Mouse (Mus musculus) adrenal gland, postnatal 14 days (tissue): ENCODE measurements around the gene Gm12184. TPM values are rescaled to one million over a fixed set of nuclear protein-coding genes. Genes with fewer than 3 reads are reported as not detected.
"Not testable (repeated sequence)": the region's sequence is repeated elsewhere in the genome, so short reads cannot be mapped to it uniquely, and the experiment has no call there.

Experiments used
- DNase-seq: peaks from one replicate; pipeline ENCODE4 v3.0.0; 2021; ENCODE audit warnings: mixed read lengths
- long read RNA-seq, 2 experiments: library from polyadenylated mRNA; stranded (forward); transcript quantifications; one replicate each; pipeline ENCODE4 v2.0.0; 2021
- total RNA-seq: library from RNA; stranded (reverse); gene quantifications from 2 replicates; pipeline ENCODE4 v1.2.3, GENCODE M21; 2021

Gm12184 gene
- 2.3 and 3.5 TPM in 2 replicates for total RNA-seq
- long read RNA-seq, experiment 1, partial matches to known transcripts, result 0 of 4 reads
- long read RNA-seq, experiment 1, other reads (novel, unspliced or antisense), result 0 of 4 reads
- long read RNA-seq, experiment 2, partial matches to known transcripts, result 0 of 3 reads
- long read RNA-seq, experiment 2, other reads (novel, unspliced or antisense), result 0 of 3 reads

DNA sequence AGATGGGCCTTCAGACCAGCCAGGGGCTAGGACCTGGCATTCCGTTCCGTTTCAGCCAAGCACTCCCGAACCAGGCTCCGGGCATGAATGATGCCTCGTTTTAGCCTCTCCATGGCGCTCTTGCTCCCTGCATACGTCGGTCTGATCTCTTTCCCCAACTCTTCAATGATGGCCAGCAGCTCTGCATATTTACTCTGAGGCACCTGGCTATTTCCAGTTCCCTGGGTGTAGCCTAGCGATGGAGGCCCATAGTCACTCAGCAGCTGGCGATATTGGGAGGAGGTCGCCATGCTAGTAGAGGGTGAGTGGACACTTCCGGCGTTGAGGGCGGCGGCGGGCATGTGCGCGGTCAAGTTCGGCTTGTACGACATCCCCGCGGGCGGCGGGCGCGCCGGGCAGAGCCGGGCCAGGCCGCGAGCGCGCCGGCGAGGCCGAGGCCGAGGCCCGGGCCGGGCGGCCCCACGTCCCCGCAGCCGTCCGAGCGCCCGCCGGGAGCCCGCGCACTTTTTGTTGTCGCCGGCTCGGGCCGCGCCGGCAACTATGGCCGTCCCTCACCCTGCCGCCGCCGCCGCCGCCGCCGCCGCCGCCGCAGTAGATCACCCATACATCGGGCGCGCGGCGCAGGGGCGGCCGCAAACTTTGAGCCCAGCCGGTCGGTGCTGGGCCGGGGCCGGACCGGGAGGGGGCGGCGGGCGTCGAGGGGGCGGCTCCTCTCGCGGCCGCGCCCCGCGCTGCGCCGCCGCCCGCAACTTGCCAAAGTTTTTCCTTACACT is at the start of gene Gm12184, which contains the start of gene Trim7:
Gene Gm12184, minus strand, starts transcription at position 677 of the 773 bp plus-strand sequence.
Gene Trim7, plus strand, starts transcription at position 162 of the 773 bp plus-strand sequence.
- not testable (repeated sequence) for DNase-seq

GRCm38 (mm10) chr11:48875343-48875837 is 48.9 kb upstream of the Gm12184 start:
- not testable (repeated sequence) for DNase-seq

GRCm38 (mm10) chr11:48874465-48874864 is 48.0 kb upstream of the Gm12184 start:
- DNase-seq, result peak; percentile 65

DNA sequence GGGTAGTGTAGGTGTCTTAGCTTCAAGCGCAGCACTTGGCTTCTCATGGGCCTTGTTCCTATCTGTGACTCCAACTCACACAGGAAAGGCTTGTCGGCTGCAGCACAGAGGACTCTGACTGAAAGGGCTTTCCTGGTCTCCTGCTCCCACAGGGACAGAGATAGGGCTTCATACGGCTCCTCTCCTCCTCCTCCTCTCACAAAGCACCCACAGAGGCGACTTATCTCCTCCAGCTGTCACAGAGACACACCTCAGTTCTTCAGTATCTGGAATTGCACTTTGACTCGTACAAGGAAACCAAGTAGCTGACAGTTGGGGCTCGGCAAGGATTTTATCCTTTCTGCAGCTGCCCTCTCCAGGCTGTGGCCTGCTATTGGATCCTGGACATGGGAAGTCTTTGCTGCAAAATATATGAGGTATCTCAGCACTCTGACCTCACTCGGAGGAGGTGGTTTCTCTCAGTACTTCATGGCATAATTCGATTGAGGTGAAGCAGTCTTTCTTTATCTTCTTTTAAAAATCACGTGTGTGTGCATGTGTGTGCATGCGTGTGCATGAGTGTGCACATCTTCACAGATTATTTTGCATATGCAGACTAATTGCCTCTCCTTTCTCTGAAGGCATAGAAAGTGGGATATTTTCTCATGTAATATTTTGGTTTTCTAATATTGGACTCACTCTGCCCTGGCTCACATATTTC is 47.3 kb upstream of the Gm12184 start:
- DNase-seq, result no peak

- DNase-seq, result no peak
These were observed 46.3 kb upstream of the Gm12184 start for GRCm38 (mm10) chr11:48872695-48873300.

- DNase-seq, result peak; percentile 64
These were observed 45.5 kb upstream of the Gm12184 start for GRCm38 (mm10) chr11:48871817-48872541.

DNA sequence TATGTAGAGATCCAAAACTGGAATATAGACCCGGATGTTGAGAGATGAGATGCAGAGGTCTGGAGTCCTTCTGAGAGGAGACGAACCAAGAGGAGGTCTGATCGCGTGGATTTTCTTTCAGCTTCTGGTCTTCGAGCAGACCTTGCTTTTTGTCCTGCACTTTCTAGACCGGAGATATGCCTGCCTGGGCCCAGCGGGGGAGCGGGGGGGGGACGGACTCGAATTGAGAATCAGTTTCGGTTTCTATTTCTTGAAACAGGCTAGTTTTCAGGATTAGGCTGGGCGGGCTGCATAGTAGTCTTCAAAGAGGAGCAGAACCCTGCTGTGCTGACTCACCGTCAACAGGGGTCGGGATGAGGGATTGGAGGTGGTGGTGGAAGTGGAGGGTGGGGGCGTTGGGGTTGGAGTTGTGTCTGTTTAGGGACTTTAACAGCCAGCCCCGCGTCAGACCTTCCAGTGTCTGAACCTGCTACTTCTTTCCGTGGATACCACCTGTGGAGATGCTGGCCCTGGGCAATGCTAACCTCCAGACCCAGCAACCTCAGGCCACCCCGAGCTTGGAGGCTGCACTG is 44.8 kb upstream of the Gm12184 start, which contains the start of gene Irgm1:
Gene Irgm1, minus strand, starts transcription at position 483 of the 572 bp plus-strand sequence.
- peak; percentile 87 for DNase-seq

- DNase-seq, result no peak
These were observed 44.3 kb upstream of the Gm12184 start for GRCm38 (mm10) chr11:48870781-48871180.

GRCm38 (mm10) chr11:48869380-48870110 is 43.1 kb upstream of the Gm12184 start:
- peak; percentile 32 for DNase-seq

- no peak for DNase-seq
These were observed 40.0 kb upstream of the Gm12184 start for GRCm38 (mm10) chr11:48866481-48866880.

DNA sequence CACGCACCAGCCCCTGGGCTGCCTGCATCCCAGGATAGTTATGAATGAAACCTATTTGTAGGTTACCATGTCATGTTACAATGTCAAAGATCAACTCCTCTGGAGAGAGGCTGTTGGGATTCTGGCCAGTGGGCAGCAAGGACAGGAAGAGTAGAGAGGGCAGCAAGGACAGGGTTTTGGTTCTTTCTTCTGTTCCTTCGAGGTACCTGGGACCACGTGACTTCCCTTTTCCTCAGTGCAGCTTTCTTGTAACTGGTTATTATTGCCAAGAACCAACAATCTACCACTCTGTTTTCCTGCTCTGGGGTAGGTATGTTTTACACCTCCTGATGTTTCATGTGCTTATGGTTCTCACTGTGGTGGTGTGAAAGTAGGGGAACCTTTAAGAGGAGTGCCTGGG is 37.4 kb upstream of the Gm12184 start:
- no peak for DNase-seq

DNA sequence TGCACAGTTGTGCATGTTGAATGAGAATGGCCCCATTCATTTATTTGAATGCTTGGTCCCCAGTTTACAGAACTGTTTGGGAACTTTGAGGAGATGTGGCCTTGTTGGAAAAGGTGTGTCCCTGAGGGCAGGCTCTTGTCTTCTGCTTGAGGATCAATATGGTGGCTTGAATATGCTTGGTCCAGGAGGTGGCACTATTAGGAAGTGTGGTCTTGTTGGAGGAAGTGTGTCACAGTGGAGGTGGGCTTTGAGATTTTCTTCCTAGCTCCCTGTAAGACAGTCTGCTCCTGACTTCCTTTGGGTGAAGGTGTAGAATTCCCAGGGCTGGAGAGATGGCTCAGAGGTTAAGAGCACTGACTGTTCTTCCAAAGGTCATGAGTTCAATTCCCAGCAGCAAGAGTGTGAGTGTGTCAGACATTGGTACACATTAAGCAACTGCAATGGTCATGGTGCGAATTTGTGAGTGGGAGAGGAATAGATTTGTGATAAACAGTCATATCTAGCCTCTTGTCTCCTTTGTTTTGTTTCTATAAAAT is 36.4 kb upstream of the Gm12184 start:
- DNase-seq, result no peak

DNA sequence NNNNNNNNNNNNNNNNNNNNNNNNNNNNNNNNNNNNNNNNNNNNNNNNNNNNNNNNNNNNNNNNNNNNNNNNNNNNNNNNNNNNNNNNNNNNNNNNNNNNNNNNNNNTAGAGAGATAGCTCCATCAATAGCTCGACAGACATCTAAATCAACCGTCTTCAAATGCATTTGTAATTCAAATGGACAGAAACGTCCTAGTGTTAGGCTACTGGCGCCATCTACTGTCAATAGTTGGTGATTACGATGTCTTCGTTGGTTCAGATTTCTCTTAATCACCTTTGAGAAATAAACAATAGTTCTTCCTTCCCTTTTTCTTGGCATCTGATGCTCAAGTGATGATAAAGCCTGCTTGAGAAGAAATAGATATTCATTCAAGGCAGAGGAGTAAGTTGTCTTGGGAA is 32.6 kb upstream of the Gm12184 start:
- peak; percentile 69 for DNase-seq

GRCm38 (mm10) chr11:48853474-48854180 is 27.2 kb upstream of the Gm12184 start:
- peak; percentile 87 for DNase-seq

- no peak for DNase-seq
These were observed 26.4 kb upstream of the Gm12184 start for GRCm38 (mm10) chr11:48852624-48853473.

GRCm38 (mm10) chr11:48852190-48852589 is 25.7 kb upstream of the Gm12184 start:
- peak; percentile 34 for DNase-seq

GRCm38 (mm10) chr11:48851270-48851995 is 25.0 kb upstream of the Gm12184 start:
- DNase-seq, result no peak

- no peak for DNase-seq
These were observed 23.8 kb upstream of the Gm12184 start for GRCm38 (mm10) chr11:48850240-48850639.
